Mouse (Mus musculus) stomach, postnatal 0 days (tissue): ENCODE data around the gene Cux1.

Experiments
- CTCF ChIP-seq: IDR thresholded peaks from 2 replicates; pipeline ENCODE4 v1.5.1; 2016; ENCODE audit warnings: antibody characterized with exemption, low read depth, mild to moderate bottlenecking, moderate library complexity
- EP300 ChIP-seq: optimal IDR thresholded peaks from 2 replicates; pipeline ENCODE3; 2016; ENCODE audit warnings: antibody characterized with exemption

DNA sequence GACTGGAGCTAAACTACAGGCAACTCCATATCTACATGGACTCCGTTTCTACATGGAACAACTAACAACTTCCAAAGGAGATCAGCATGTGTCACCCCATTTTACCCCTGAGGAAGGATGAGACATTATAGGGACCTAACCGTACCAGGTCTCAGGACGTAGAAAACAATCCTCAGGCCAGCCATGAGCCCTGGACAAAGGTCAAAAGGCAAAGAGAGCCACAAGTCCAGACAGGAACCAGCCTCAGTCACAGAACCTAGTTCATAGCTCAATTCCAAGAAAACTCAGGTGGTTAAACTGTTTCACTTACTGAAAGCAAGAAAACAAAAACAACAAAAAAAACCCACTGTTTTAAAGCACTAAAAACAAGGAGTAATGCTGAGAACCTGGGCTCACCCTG lies 50.7 kb downstream of the Cux1 start:
- TF ChIP-seq CTCF, result no peak
- no peak for TF ChIP-seq EP300
